11 mouse cellular contexts compared by ENCODE assay signal in genomic region chr17:26168039-26168438, GRCm38 (mm10). TPM values are rescaled to one million over a fixed set of nuclear protein-coding genes. Genes with fewer than 3 reads are reported as not detected.
DNase-seq lines count a peak whose midpoint lies in the region; ATAC-seq and TF ChIP-seq lines count a peak whose summit lies in the region.
"Had no signal": no experiment of that assay in that cellular context is flagged by ENCODE, and none has a peak within 500 bp of the region (broad histone marks: within the 10 kb centered on the region; RNA-seq: fewer than 3 reads in every experiment).

No protein-coding gene starts in this region.

- TF ChIP-seq EP300 in lung, postnatal 0 days (IDR thresholded peaks at IDR 0.05) = no peak

- no peak overlapping the region for H3K9ac ChIP-seq in lung, postnatal 0 days (replicated peaks; ENCODE audit: low read depth)
- H3K9ac ChIP-seq: limb, embryonic 15.5 days had no signal

- no peak for TF ChIP-seq CTCF in lung, postnatal 0 days (IDR thresholded peaks at IDR 0.05)
- TF ChIP-seq CTCF in lung, adult 2 months (IDR thresholded peaks at IDR 0.05; ENCODE audit: insufficient read depth, low read length) = no peak
- no peak for TF ChIP-seq CTCF in bone marrow, adult 2 months (IDR thresholded peaks at IDR 0.05; ENCODE audit: control insufficient read depth, insufficient read depth, low read length)

- no peak for ATAC-seq in lung, postnatal 0 days
- ATAC-seq in monocyte, adult 5-6 weeks (replicated peaks; ENCODE audit: insufficient number of reproducible peaks, low FRiP score, low TSS enrichment, poor library complexity, severe bottlenecking) = peak; percentile 97

- H3K9me3 ChIP-seq in lung, postnatal 0 days (ENCODE audit: low read length) = no peaks in the 10 kb centered on the region
- H3K9me3 ChIP-seq: heart, embryonic 10.5 days; limb, embryonic 15.5 days had no signal

- no peak overlapping the region for H3K4me2 ChIP-seq in lung, postnatal 0 days (replicated peaks; ENCODE audit: low read depth, low read length)
- H3K4me2 ChIP-seq: limb, embryonic 15.5 days had no signal

- H3K4me3 ChIP-seq in lung, postnatal 0 days (ENCODE audit: low read depth, low read length) = no peak overlapping the region
- no peak overlapping the region for H3K4me3 ChIP-seq in lung, adult 2 months (replicated peaks; ENCODE audit: extremely low read depth, low read depth, low read length)
- H3K4me3 ChIP-seq in bone marrow, adult 2 months (replicated peaks; ENCODE audit: control insufficient read depth, low read depth, low read length) = no peak overlapping the region
- H3K4me3 ChIP-seq: heart, embryonic 10.5 days; limb, embryonic 15.5 days had no signal

- H3K4me1 ChIP-seq in lung, postnatal 0 days (ENCODE audit: insufficient read depth, low read depth, low read length) = no peaks in the 10 kb centered on the region
- H3K4me1 ChIP-seq in lung, adult 2 months (ENCODE audit: control insufficient read depth, insufficient read depth, low read length) = peaks cover 3% of the 10 kb centered on the region; the same call in 1 of the 2 replicates
- H3K4me1 ChIP-seq in bone marrow, adult 2 months (ENCODE audit: control insufficient read depth, insufficient read depth, low read length) = peaks cover 5% of the 10 kb centered on the region
- H3K4me1 ChIP-seq: heart, embryonic 10.5 days; limb, embryonic 15.5 days had no signal

- H3K27ac ChIP-seq in lung, postnatal 0 days (ENCODE audit: low read length) = no peak overlapping the region
- peak overlapping the region; percentile 51; the same call in 1 of the 2 replicates for H3K27ac ChIP-seq in bone marrow, adult 2 months (ENCODE audit: control insufficient read depth, insufficient read depth, low read depth, low read length, poor library complexity)
- H3K27ac ChIP-seq: heart, embryonic 10.5 days; limb, embryonic 15.5 days had no signal

- DNase-seq in lung, postnatal 0 days (ENCODE audit: low spot score) = peak; percentile 45
- no peak for DNase-seq in lung, adult 2 months
- peak; percentile 40 for DNase-seq in thymus, postnatal 25 days
- DNase-seq in adrenal gland, postnatal 14 days = no peak
- DNase-seq in testis, postnatal 10 days (ENCODE audit: low spot score) = no peak
- DNase-seq in urinary bladder, adult 2 months (ENCODE audit: low spot score) = no peak
- DNase-seq: midbrain, embryonic 14.5 days had no signal

- H3K27me3 ChIP-seq in lung, postnatal 0 days (replicated peaks; ENCODE audit: insufficient read depth, low read length) = no peaks in the 10 kb centered on the region
- H3K27me3 ChIP-seq: limb, embryonic 15.5 days had no signal

- 72% methylated on average over 2 of the region's 2 CpGs for WGBS in lung, postnatal 0 days
- WGBS in lung, adult 2 months = 55% methylated on average over 2 of the region's 2 CpGs
- WGBS in bone marrow, adult 2 months = 3% methylated on average over 2 of the region's 2 CpGs

- TF ChIP-seq POLR2A in lung, adult 2 months (IDR thresholded peaks at IDR 0.05; ENCODE audit: borderline replicate concordance, extremely low read depth, low read depth, low read length) = no peak
- no peak for TF ChIP-seq POLR2A in bone marrow, adult 2 months (IDR thresholded peaks at IDR 0.05; ENCODE audit: borderline replicate concordance, control insufficient read depth, low read depth, low read length)

- H3K36me3 ChIP-seq in lung, postnatal 0 days (ENCODE audit: insufficient read depth, low read length) = no peaks in the 10 kb centered on the region

RNA-seq across cellular contexts. Expression of gene Axin1, which starts 29.6 kb away (rescaled TPM):
- polyA plus RNA-seq in lung, postnatal 0 days (2015; fragmentation: Nextera tagmentation; extraction: Ambion mirVana) = 10.2 and 10.5 TPM in 2 replicates
- 14.0 and 17.5 TPM in 2 replicates for polyA plus RNA-seq in lung, adult 2 months (2012; rRNA removed)
- 21.7 and 23.1 TPM in 2 replicates for polyA plus RNA-seq in bone marrow, adult 2 months (2011; ENCODE audit: insufficient read depth, insufficient read length, low replicate concordance, missing spikeins)
- 163 to 305 TPM (median 248 TPM) in 3 replicates for total RNA-seq in monocyte, adult 5-6 weeks (2017)
- 32.8 and 43.1 TPM in 2 replicates for total RNA-seq in adrenal gland, postnatal 14 days (2021)
- 22.2 and 24.4 TPM in 2 replicates for polyA plus RNA-seq in urinary bladder, adult 2 months (2012; rRNA removed)

RNA-seq across cellular contexts. Expression of gene Pdia2, which starts 30.8 kb away (rescaled TPM):
- 0.40 and 0.49 TPM in 2 replicates for polyA plus RNA-seq in lung, postnatal 0 days (2015; fragmentation: Nextera tagmentation; extraction: Ambion mirVana)
- 0.62 and 0.70 TPM in 2 replicates for polyA plus RNA-seq in lung, adult 2 months (2012; rRNA removed)
- polyA plus RNA-seq in bone marrow, adult 2 months (2011; ENCODE audit: insufficient read depth, insufficient read length, low replicate concordance, missing spikeins) = 10.9 and 23.9 TPM in 2 replicates
- total RNA-seq in monocyte, adult 5-6 weeks (2017) = not detected in 3 replicates
- total RNA-seq in adrenal gland, postnatal 14 days (2021) = 1.4 and 1.5 TPM in 2 replicates
- polyA plus RNA-seq in urinary bladder, adult 2 months (2012; rRNA removed) = 0.41 and 0.72 TPM in 2 replicates
- polyA plus RNA-seq: midbrain, embryonic 14.5 days had no signal

RNA-seq across cellular contexts. Expression of gene Rgs11, which starts 34.7 kb away (rescaled TPM):
- polyA plus RNA-seq in lung, postnatal 0 days (2015; fragmentation: Nextera tagmentation; extraction: Ambion mirVana) = 11.8 and 12.0 TPM in 2 replicates
- polyA plus RNA-seq in lung, adult 2 months (2012; rRNA removed) = 52.9 and 59.5 TPM in 2 replicates
- 1.2 TPM in 1 of 2 replicates, not detected in the other for polyA plus RNA-seq in bone marrow, adult 2 months (2011; ENCODE audit: insufficient read depth, insufficient read length, low replicate concordance, missing spikeins)
- 0.49 TPM in 1 of 3 replicates, not detected in the others for total RNA-seq in monocyte, adult 5-6 weeks (2017)
- 17.9 and 20.4 TPM in 2 replicates for total RNA-seq in adrenal gland, postnatal 14 days (2021)
- polyA plus RNA-seq in urinary bladder, adult 2 months (2012; rRNA removed) = 46.4 and 47.9 TPM in 2 replicates

RNA-seq across cellular contexts. Expression of gene Arhgdig, which starts 39.5 kb away (rescaled TPM):
- 22.9 and 23.8 TPM in 2 replicates for polyA plus RNA-seq in lung, postnatal 0 days (2015; fragmentation: Nextera tagmentation; extraction: Ambion mirVana)
- 27.3 and 30.4 TPM in 2 replicates for polyA plus RNA-seq in lung, adult 2 months (2012; rRNA removed)
- 4.0 TPM in 1 of 2 replicates, not detected in the other for polyA plus RNA-seq in bone marrow, adult 2 months (2011; ENCODE audit: insufficient read depth, insufficient read length, low replicate concordance, missing spikeins)
- not detected in 3 replicates for total RNA-seq in monocyte, adult 5-6 weeks (2017)
- 8.5 and 9.2 TPM in 2 replicates for total RNA-seq in adrenal gland, postnatal 14 days (2021)
- polyA plus RNA-seq in urinary bladder, adult 2 months (2012; rRNA removed) = 7.2 and 12.5 TPM in 2 replicates

RNA-seq across cellular contexts. Expression of gene Mrpl28, which starts 44.7 kb away (rescaled TPM):
- 109 and 110 TPM in 2 replicates for polyA plus RNA-seq in lung, postnatal 0 days (2015; fragmentation: Nextera tagmentation; extraction: Ambion mirVana)
- polyA plus RNA-seq in lung, adult 2 months (2012; rRNA removed) = 43.4 and 46.7 TPM in 2 replicates
- 60.2 and 70.6 TPM in 2 replicates for polyA plus RNA-seq in bone marrow, adult 2 months (2011; ENCODE audit: insufficient read depth, insufficient read length, low replicate concordance, missing spikeins)
- 13.0 to 19.6 TPM (median 13.9 TPM) in 3 replicates for total RNA-seq in monocyte, adult 5-6 weeks (2017)
- 77.5 and 87.3 TPM in 2 replicates for total RNA-seq in adrenal gland, postnatal 14 days (2021)
- polyA plus RNA-seq in urinary bladder, adult 2 months (2012; rRNA removed) = 62.8 and 76.4 TPM in 2 replicates

Comparison
In these comparisons a context has a peak if more than half of its experiments do, and no peak if none do; other contexts are left out.
1. DNase-seq: peak in lung, postnatal 0 days (single experiment) and thymus, postnatal 25 days (single experiment); none in lung, adult 2 months (single experiment), adrenal gland, postnatal 14 days (single experiment), testis, postnatal 10 days (single experiment) and urinary bladder, adult 2 months (single experiment).